21 mouse cellular contexts compared by ENCODE assay signal in the genomic region with DNA sequence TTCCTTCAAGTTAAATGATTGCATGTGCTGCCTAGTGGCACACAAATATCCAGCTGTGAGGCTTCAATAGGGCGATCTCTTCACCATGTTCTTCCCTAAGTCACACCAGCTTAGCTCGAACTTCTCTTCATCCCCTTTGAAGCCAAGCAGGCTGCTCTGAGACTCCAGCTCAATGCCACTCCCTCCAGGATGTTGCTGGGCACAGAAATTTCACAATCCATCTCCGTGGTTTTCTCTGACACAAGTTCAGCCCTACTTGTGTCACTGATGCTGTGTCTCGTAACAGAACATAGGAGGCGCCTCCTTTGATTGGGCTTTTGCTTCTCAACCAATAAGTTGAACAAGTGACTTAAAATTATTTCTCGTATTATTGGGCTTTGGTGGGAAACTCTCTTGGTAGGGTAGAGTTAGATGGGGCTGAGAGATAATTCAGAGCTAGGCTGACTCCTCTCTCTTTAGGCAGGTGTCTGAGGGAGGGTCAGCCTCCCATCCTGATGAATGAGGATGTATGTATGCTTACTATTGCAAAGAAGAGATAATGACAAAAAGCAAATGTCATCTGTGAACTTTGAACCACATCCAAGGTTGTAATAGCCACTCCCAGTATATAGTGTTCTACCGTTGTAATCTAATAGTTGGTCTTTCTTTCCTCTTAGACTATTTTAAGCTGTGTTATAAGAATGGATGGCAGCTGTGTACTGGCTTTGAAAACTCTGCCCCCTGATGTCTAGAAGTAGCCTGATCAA. TPM values are rescaled to one million over a fixed set of nuclear protein-coding genes. Genes with fewer than 3 reads are reported as not detected.
"Had no signal": no experiment of that assay in that cellular context is flagged by ENCODE, and none has a peak within 500 bp of the region (broad histone marks: within the 10 kb centered on the region; RNA-seq: fewer than 3 reads in every experiment).

No protein-coding gene starts in this region.

- H3K4me3 ChIP-seq: left cerebral cortex, adult 2 months; limb, embryonic 12.5 days; limb, embryonic 15.5 days; liver, embryonic 15.5 days; neural tube, embryonic 12.5 days; neural tube, embryonic 15.5 days; stomach, embryonic 15.5 days had no signal

- H3K9ac ChIP-seq: limb, embryonic 12.5 days; limb, embryonic 15.5 days; liver, embryonic 15.5 days; neural tube, embryonic 12.5 days; neural tube, embryonic 15.5 days; stomach, embryonic 15.5 days had no signal

- H3K4me1 ChIP-seq: limb, embryonic 12.5 days; limb, embryonic 15.5 days; liver, embryonic 15.5 days; neural tube, embryonic 12.5 days; neural tube, embryonic 15.5 days; stomach, embryonic 15.5 days had no signal

- H3K4me2 ChIP-seq: limb, embryonic 12.5 days; limb, embryonic 15.5 days; liver, embryonic 11.5 days; liver, embryonic 15.5 days; midbrain, embryonic 11.5 days; neural tube, embryonic 12.5 days; neural tube, embryonic 15.5 days; stomach, embryonic 15.5 days had no signal

- H3K27ac ChIP-seq: kidney, postnatal 0 days; left cerebral cortex, adult 2 months; limb, embryonic 12.5 days; limb, embryonic 15.5 days; liver, embryonic 15.5 days; macrophage; neural tube, embryonic 12.5 days; neural tube, embryonic 15.5 days; stomach, embryonic 15.5 days had no signal

- DNase-seq: kidney, adult 2 months; kidney, postnatal 25 days; layer of hippocampus, postnatal 36 days; lung, adult 2 months; midbrain, embryonic 14.5 days; thymus, postnatal 25 days had no signal

- H3K9me3 ChIP-seq: limb, embryonic 12.5 days; limb, embryonic 15.5 days; liver, embryonic 15.5 days; neural tube, embryonic 12.5 days; neural tube, embryonic 15.5 days; stomach, embryonic 15.5 days had no signal

- H3K27me3 ChIP-seq: limb, embryonic 12.5 days; limb, embryonic 15.5 days; liver, embryonic 15.5 days; neural tube, embryonic 12.5 days; neural tube, embryonic 15.5 days; stomach, embryonic 15.5 days had no signal

- H3K36me3 ChIP-seq: limb, embryonic 12.5 days; limb, embryonic 15.5 days; liver, embryonic 15.5 days; neural tube, embryonic 12.5 days; neural tube, embryonic 15.5 days; stomach, embryonic 15.5 days had no signal

RNA-seq across cellular contexts. Expression of a gene that starts 32.4 kb away (rescaled TPM):
- total RNA-seq: megakaryocyte-erythroid progenitor cell, adult 5-6 weeks had no signal
- polyA plus RNA-seq: intestine, embryonic 14.5 days; kidney, adult 2 months; kidney, embryonic 14.5 days; kidney, postnatal 0 days; liver, embryonic 11.5 days; liver, embryonic 15.5 days; lung, adult 2 months; lung, embryonic 16.5 days; macrophage; midbrain, embryonic 11.5 days had no signal
